Mouse (Mus musculus): ENCODE measurements around the gene Olfr125. TPM values are rescaled to one million over a fixed set of nuclear protein-coding genes. Genes with fewer than 3 reads are reported as not detected.

Olfr125 gene
- total RNA-seq (2021): not detected
- long read RNA-seq, experiment 1: 0 reads
- long read RNA-seq, experiment 2: 0 reads

DNA sequence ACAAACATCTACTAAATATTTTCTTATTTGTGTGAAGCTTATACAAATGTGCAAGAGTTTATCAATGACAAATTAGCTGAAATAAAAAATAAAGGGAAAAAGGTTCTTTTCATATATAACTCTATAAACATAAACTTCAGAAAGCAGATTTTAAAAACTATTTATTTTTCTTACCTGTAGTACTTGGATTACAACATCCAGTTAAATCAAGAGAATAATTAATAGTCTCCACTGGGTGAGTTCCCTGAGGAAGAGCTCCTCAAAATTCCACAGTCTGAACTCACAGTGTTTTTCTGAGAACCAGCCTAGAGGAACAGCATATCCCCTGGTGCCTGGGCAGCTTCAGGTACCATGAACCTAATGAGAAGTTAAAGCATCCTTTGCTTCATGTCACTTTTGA lies at the start of gene Olfr125:
Olfr125 (plus strand) TSS at position 301 of the 400 bp plus-strand sequence.
- no peak for TF ChIP-seq CTCF (conservative IDR thresholded peaks at IDR 0.05)
- no peak for DNase-seq (ENCODE audit: low spot score in 2 of 2)
- no peak within 1 kb of the TSS for H3K4me3 ChIP-seq
- no peak within 1 kb of the TSS for H3K27ac ChIP-seq

DNA sequence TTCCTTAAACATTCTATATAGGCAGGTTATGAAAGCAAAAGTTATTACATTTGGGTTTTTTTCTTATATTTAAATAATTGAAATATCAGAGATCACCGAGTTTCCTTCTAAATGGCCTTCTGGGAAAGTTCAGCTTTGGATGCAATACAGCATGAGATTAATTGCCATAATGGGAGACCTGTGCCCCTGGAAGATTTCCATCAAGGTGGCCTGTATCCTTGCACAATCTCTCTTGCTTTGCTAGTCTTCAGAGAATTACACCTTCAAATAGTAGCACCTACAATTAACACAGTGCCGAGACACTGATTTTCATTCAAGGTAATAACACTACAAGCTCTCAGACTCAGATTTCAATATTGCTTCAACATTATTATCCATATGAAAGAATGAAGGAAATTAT lies 39.5 kb upstream of the Olfr125 start, which contains the start of gene Olfr123:
Olfr123 (plus strand) TSS at position 301 of the 400 bp plus-strand sequence.
- no peak for TF ChIP-seq CTCF (conservative IDR thresholded peaks at IDR 0.05)
- no peak within 1 kb of the TSS for H3K4me3 ChIP-seq
- H3K27ac ChIP-seq: no peak within 1 kb of the TSS
- DNase-seq (ENCODE audit: low spot score in 2 of 2): no peak

DNA sequence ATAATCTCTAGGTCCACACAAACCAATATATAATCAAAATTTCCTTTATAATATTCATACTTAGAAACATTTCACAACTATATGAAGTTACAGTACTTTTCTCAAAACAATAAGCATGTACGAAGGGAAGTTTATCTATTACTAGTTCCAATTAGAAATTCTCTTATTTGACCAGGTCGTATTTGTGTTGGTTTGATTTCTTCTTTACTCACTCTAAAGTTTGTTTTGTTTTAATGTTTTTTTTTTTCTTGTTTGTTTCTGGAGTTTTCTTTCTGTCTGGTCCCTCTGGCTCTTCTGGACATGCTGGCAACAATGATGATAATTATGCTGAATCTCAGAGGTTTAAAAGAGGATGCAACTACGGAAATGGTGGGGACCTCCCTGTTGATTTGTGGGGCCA lies 33.2 kb upstream of the Olfr125 start, which contains the start of gene Olfr124:
Olfr124 (plus strand) TSS at position 301 of the 400 bp plus-strand sequence.
- Histone ChIP-seq H3K4me3 (no peak within 1 kb of the TSS), H3K27ac (no peak within 1 kb of the TSS)
- no peak for TF ChIP-seq CTCF (conservative IDR thresholded peaks at IDR 0.05)
- no peak for DNase-seq (ENCODE audit: low spot score in 2 of 2)

DNA sequence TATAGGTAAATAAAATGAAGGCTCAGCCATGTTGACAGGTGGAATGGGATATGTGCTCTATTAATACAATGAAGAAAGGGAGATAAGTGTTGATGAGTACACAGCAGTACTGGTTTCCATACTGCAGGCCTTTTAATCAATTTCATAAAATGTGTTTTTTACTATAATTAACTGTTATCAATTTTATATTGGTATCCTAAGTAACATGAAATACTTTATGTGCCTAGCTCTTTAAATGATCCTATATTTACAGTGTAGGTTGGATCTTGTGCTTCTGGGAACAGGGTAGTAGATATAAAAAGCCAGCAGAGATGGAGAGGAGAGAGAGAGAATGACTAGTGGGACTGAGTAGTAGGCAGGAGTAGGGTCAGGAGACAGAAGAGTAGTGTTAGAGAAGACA lies 14.4 kb downstream of the Olfr125 start, which contains the start of gene Olfr126:
Olfr126 (plus strand) TSS at position 301 of the 400 bp plus-strand sequence.
- DNase-seq (ENCODE audit: low spot score in 2 of 2): no peak
- H3K4me3 ChIP-seq: no peak within 1 kb of the TSS
- no peak for TF ChIP-seq CTCF (conservative IDR thresholded peaks at IDR 0.05)
- no peak within 1 kb of the TSS for H3K27ac ChIP-seq

DNA sequence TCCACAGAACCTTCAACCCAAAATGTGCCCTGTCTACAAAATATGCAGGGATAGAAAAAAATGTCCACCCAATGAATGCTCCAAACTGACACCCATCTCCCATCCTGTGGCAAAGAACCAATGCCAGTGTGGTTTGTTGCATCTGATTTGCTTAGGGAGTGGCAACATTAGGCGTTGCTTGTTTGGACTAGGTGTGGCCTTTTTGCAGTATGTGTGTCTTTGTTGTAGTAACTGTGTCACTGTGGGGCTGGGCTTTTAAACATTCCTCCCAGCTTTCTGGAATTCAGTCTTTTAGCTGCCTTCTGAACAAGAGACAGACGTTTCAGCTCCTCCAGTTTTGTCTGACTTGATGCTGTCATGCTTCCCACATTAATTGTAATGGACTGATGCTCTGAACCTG lies 31.2 kb downstream of the Olfr125 start:
- Histone ChIP-seq H3K27ac (no peak overlapping the region), H3K4me3 (no peak overlapping the region)
- TF ChIP-seq CTCF (conservative IDR thresholded peaks at IDR 0.05): no peak
- DNase-seq (ENCODE audit: low spot score in 2 of 2): no peak

DNA sequence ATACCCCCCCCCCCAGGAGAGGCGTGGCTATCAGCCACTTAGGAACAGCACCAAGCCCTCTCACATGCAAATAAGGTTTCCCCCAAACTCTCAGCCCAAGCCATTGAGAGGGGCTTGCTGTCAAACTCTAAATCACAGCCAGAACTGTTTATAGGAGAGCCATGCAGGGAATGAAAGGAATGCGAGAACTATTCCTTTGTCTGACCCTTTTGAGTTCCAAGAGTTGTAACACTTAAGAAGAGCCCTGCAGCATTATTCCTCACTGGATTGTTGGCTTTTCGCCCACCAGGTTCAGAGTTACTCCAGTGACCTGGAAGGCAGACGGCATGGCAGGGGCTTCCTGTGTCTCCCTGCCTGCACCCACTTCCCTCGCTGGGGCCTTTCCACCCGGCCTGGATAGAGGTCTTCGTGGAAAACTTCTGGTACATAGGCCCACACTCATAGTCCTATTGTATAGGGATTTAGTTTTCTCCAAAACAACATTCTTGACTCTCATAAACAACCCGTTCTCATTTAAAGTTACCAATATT lies 37.0 kb downstream of the Olfr125 start:
- no peak for DNase-seq (ENCODE audit: low spot score in 2 of 2)
- no peak for TF ChIP-seq CTCF (conservative IDR thresholded peaks at IDR 0.05)
- H3K27ac ChIP-seq: no peak overlapping the region
- no peak overlapping the region for H3K4me3 ChIP-seq

DNA sequence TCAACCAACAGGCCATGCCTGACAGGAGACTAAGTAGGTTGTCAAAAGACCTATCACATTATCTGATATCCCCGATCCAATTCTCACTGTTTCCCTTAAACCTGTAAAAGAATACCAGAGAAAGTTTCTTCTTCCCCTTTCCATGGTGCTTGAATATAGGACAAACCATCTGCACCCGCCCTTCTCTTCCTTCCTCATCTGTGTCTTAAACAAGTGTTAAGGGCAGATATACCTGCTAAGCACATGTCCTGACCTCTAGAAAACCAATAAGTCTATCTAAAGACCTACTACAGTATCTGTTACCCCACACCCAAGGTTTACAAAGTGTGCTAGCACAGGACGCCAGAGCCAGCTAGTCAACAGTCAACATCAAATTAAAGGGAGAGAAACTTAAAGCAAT lies 41.1 kb downstream of the Olfr125 start:
- H3K4me3 ChIP-seq: no peak overlapping the region
- TF ChIP-seq CTCF (conservative IDR thresholded peaks at IDR 0.05): no peak
- no peak overlapping the region for H3K27ac ChIP-seq
- no peak for DNase-seq (ENCODE audit: low spot score in 2 of 2)

Other genes starting within 250 kb of the Olfr125 start
- gene Olfr114, start 240.2 kb upstream of the Olfr125 start, total RNA-seq (2021): not detected
- not detected for gene Olfr115, start 205.8 kb upstream of the Olfr125 start, total RNA-seq (2021)
- not detected for gene Olfr116, start 205.8 kb upstream of the Olfr125 start, total RNA-seq (2021)
- not detected for gene Olfr117, start 169.2 kb upstream of the Olfr125 start, total RNA-seq (2021)
- not detected for gene Olfr118, start 166.0 kb upstream of the Olfr125 start, total RNA-seq (2021)
- gene Olfr119, start 136.4 kb upstream of the Olfr125 start, total RNA-seq (2021): not detected
- gene Olfr120, start 111.1 kb upstream of the Olfr125 start, total RNA-seq (2021): not detected
- gene Olfr121, start 84.1 kb upstream of the Olfr125 start, total RNA-seq (2021): not detected
- not detected for gene Olfr122, start 64.3 kb upstream of the Olfr125 start, total RNA-seq (2021)
- not detected for gene Olfr123, start 39.4 kb upstream of the Olfr125 start, total RNA-seq (2021)
- gene Olfr124, start 33.1 kb upstream of the Olfr125 start, total RNA-seq (2021): not detected
- not detected for gene Olfr126, start 14.5 kb downstream of the Olfr125 start, total RNA-seq (2021)
- not detected for gene Olfr127, start 67.5 kb downstream of the Olfr125 start, total RNA-seq (2021)
- not detected for gene Olfr128, start 87.6 kb downstream of the Olfr125 start, total RNA-seq (2021)
- not detected for gene Olfr761, start 120.1 kb downstream of the Olfr125 start, total RNA-seq (2021)
- gene Olfr129, start 227.1 kb downstream of the Olfr125 start, total RNA-seq (2021): not detected
- gene Olfr130, start 231.0 kb downstream of the Olfr125 start, total RNA-seq (2021): not detected

Measured in layer of hippocampus, adult 2 months (tissue).